Mouse (Mus musculus) urinary bladder, postnatal 10 days (tissue): ENCODE measurements around the gene Boc.
"Not testable (repeated sequence)": the region's sequence is repeated elsewhere in the genome, so short reads cannot be mapped to it uniquely, and the experiment has no call there.

Experiments
- DNase-seq: peaks from one replicate; pipeline ENCODE4 v3.0.0; 2022; ENCODE audit warnings: low spot score

The Boc gene

GRCm38 (mm10) chr16:44491051-44491450 is 67.6 kb downstream of the Boc start:
- no peak for DNase-seq

DNA sequence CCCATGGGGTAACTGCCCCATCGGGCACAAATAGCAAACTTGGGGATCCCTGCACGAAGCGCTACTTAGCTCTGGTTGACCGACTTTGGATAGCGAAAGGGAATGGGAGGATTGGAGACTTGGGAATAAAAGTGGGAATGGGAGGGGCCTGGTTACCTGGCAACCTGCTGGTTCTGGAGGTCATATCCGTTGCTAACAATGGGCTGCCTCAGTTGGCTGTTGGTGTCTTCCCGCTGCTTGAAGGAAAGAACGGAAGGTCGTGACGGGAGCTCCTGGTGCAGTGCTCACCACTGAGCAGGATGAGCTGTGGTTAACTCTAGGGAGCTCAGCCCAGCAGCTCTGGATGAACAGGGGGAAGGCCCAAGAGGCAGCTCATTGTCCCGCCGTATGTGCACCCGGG is 71.5 kb downstream of the Boc start:
- no peak for DNase-seq

GRCm38 (mm10) chr16:44486612-44487011 is 72.1 kb downstream of the Boc start:
- no peak for DNase-seq

DNA sequence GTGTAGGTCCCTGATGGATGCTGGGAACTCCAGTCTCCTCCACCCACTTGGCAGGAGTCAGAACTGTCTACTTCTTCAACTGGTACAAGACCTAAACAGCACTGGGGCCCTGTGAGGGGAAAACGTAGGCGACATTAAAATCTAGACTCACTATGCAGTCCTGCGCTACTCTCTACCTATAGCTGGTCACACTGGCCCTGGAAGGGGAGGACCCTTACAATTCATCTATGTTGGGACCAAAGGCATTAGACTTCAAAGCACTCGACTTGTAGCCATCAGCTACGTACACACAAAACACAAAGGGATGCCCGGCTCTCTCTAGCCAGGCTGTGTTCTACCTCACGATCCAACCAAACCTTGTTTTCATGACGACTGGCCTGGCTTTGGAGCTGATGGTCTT is 73.0 kb downstream of the Boc start:
- DNase-seq: no peak

GRCm38 (mm10) chr16:44484831-44485230 is 73.9 kb downstream of the Boc start:
- no peak for DNase-seq

GRCm38 (mm10) chr16:44484079-44484478 is 74.6 kb downstream of the Boc start:
- DNase-seq: peak; percentile 61

DNA sequence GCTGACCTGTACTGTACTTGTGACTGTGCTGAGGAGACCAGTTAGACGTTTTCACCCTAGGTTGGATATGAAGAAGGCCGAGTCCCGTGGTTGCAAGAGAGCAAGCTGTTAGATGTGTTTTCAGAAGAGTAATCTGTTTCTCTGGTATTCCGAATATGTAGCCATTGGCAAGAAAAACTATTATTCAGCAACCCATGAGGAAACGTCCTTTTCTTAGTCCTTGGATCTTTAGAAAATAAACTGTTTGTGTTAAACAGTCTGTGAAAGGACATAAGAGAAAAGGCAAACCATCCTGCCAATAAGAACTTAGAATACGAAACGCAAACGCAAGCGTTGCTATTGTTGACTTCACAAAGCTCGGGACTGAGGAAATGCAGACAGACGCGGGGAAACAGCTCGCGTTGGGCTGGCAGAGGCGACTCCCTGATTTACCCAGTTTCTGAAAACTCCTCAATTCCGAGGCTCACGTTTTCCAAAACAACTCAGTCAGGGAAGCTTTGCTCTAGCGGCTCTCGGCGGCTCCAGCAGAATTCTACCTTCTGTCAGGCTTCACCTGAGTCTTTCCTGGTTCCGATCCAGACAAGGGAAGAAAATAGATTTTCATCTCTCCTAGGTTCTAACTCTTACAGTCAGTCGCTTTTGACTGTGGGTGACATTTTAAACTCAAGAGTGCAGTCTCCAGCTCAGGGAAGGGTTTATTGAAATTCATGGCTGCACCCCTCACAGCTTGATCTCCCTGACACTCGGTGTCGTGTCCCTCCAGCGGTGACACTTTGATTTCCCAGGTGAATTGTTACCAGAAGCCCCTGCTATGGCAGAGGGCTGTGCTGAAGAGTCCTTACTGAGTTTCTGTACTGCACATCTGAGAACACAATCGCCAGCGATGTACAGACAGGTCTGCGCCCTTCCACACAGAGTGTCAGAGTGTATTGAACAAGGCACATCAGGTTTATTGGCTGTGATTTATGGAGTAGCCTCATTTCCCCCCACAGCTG is 76.8 kb downstream of the Boc start:
- no peak for DNase-seq

GRCm38 (mm10) chr16:44480616-44481015 is 78.1 kb downstream of the Boc start:
- no peak for DNase-seq

GRCm38 (mm10) chr16:44479852-44480251 is 78.8 kb downstream of the Boc start:
- DNase-seq: no peak

- no peak for DNase-seq
Measured at GRCm38 (mm10) chr16:44478767-44479166, 79.9 kb downstream of the Boc start.

DNA sequence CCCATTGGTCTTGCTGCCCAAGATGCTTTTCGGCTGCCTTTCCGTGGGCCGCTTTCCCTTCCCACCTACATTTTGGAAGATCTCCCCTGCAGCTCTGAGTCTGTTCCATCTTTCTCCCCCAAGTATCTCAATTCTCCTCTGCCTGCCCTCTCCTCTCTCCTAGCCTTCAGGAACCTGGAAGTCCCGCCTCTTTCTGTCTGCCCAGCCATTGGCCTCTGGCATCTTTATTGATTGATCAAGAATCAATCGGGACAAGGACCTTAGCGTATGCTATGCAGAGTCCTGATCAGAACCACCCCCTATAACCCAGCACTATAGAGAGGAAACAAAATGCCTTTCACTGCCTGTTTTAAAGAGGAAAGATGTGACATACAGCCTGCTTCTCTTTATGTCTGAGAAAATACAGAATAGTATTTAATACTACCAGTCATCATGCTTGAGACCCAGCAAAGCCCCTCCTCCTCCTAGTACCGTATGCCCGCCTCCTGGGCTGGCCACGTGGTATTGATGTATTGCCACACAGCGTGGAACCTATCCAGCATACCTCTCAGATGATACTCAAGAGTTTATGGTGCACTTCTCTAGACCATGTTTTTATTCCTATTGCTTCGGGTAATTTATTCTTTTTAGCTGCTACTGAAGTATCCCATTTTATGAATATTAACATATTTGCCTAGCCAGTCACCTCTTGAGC is 82.9 kb downstream of the Boc start:
- DNase-seq: no peak

- no peak for DNase-seq
Measured at GRCm38 (mm10) chr16:44475281-44475680, 83.4 kb downstream of the Boc start.

GRCm38 (mm10) chr16:44460922-44461321 is 97.8 kb downstream of the Boc start:
- DNase-seq: no peak

GRCm38 (mm10) chr16:44458826-44459225 is 99.9 kb downstream of the Boc start:
- DNase-seq: no peak

- no peak for DNase-seq
Measured at GRCm38 (mm10) chr16:44457858-44458257, 100.8 kb downstream of the Boc start.

- not testable (repeated sequence) for DNase-seq
Measured at GRCm38 (mm10) chr16:44441913-44442312, 116.8 kb downstream of the Boc start.

GRCm38 (mm10) chr16:44435481-44435880 is 123.2 kb downstream of the Boc start:
- DNase-seq: no peak
